Mouse (Mus musculus) spleen, adult 2 months (tissue): Measurements from ENCODE around the gene Bod1l. TPM values are rescaled to one million over a fixed set of nuclear protein-coding genes. Genes with fewer than 3 reads are reported as not detected.

Experiments used
- DNase-seq, 2 experiments: peaks; one replicate each; pipeline versions ENCODE4 v3.0.0 to v3.0.0-alpha.2; 2012 to 2021; ENCODE audit warnings: low spot score in 2 of 2, low read depth in 1 of 2
- H3K27ac ChIP-seq: fragments of 200-500 bp; 2 replicates; pipeline ENCODE4 v1.5.1; 2012; ENCODE audit warnings: low read length, inconsistent platforms; ENCODE audit not compliant: insufficient read depth
- H3K27me3 ChIP-seq: fragments of 200-500 bp; 2 replicates; pipeline ENCODE4 v1.6.1; 2012; ENCODE audit warnings: mild to moderate bottlenecking, moderate library complexity, low read length, inconsistent platforms; ENCODE audit not compliant: control insufficient read depth, insufficient read depth
- H3K36me3 ChIP-seq: fragments of 200-500 bp; 2 replicates; pipeline ENCODE4 v1.6.1; 2012; ENCODE audit warnings: mild to moderate bottlenecking, low read length, inconsistent platforms; ENCODE audit not compliant: control insufficient read depth, insufficient read depth
- H3K4me1 ChIP-seq: fragments of 200-500 bp; 2 replicates; pipeline ENCODE4 v1.6.1; 2011; ENCODE audit warnings: inconsistent platforms; ENCODE audit not compliant: control insufficient read depth, insufficient read depth, insufficient read length
- H3K4me3 ChIP-seq: fragments of 200-500 bp; 2 replicates; pipeline ENCODE4 v1.5.1; 2011; ENCODE audit warnings: mild to moderate bottlenecking, inconsistent platforms; ENCODE audit not compliant: insufficient read depth, insufficient read length; ENCODE audit errors: extremely low read depth
- CTCF ChIP-seq: fragments of 200-500 bp; IDR thresholded peaks from 2 replicates; pipeline ENCODE4 v1.5.1; 2011; ENCODE audit warnings: mild to moderate bottlenecking, inconsistent platforms; ENCODE audit not compliant: insufficient read depth, insufficient read length, insufficient replicate concordance; ENCODE audit errors: extremely low read depth
- POLR2A ChIP-seq: fragments of 200-500 bp; IDR thresholded peaks from 2 replicates; pipeline ENCODE4 v1.6.1; 2011; ENCODE audit warnings: low read depth, low read length, inconsistent platforms
- WGBS: fragments of 180-500 bp; shearing (Covaris S2); methylation state at CpG from one replicate; pipeline ENCODE4 v1.1.7; 2018; 5-methylcytosine and 5-hydroxymethylcytosine counted together
- polyA plus RNA-seq: library from polyadenylated mRNA; depleted of rRNA; stranded (reverse); fragments of >200 nt; gene quantifications from 2 replicates; pipeline ENCODE4 v1.2.3, GENCODE M21; 2012; rRNA removed

Bod1l gene
- polyA plus RNA-seq, 1 experiment: 3.3 TPM

GRCm38 (mm10) chr5:41738817-41739216 lies 105.3 kb downstream of the Bod1l start:
- H3K27ac ChIP-seq: no peak overlapping the region
- H3K27me3 ChIP-seq: no peaks in the 10 kb centered on the region
- H3K36me3 ChIP-seq: no peaks in the 10 kb centered on the region
- peak in 1 of 2 experiments; percentile 36 for DNase-seq
- TF ChIP-seq POLR2A (no peak), CTCF (no peak)
- 21% methylated on average over 6 of the region's 6 CpGs for WGBS
- no peaks in the 10 kb centered on the region for H3K4me1 ChIP-seq
- H3K4me3 ChIP-seq: no peak overlapping the region

Other genes starting within 250 kb of the Bod1l start
- 13.9 and 20.4 TPM in 2 replicates for gene Rab28, start 136.2 kb downstream of the Bod1l start, polyA plus RNA-seq
- gene Nkx3-2, start 79.8 kb downstream of the Bod1l start, polyA plus RNA-seq: 4.6 and 5.2 TPM in 2 replicates
- gene Gm16223, start 223.6 kb upstream of the Bod1l start, polyA plus RNA-seq: not detected in 2 replicates